Mouse (Mus musculus) heart, embryonic 15.5 days (tissue): ENCODE data around the gene Pdpk1. TPM values are rescaled to one million over a fixed set of nuclear protein-coding genes. Genes with fewer than 3 reads are reported as not detected.
"Not testable (repeated sequence)": the region's sequence is repeated elsewhere in the genome, so short reads cannot be mapped to it uniquely, and the experiment has no call there.

Experiments
- ATAC-seq: fragments of 200-750 bp; cut with Nextera tagmentation; replicated peaks from 2 replicates; pipeline ENCODE4 v1.8.0; 2017; ENCODE audit warnings: low read depth, moderate TSS enrichment; ENCODE audit not compliant: insufficient number of reproducible peaks, insufficient read depth, low FRiP score
- H3K27ac ChIP-seq: fragments of 300-500 bp; sonication (generic); 2 replicates; pipeline ENCODE4 v1.5.1; 2015; ENCODE audit warnings: mild to moderate bottlenecking, inconsistent platforms
- H3K27me3 ChIP-seq: fragments of 300-500 bp; sonication (generic); 2 replicates; pipeline ENCODE4 v1.6.1; 2015; ENCODE audit warnings: inconsistent platforms
- H3K36me3 ChIP-seq: fragments of 300-500 bp; sonication (generic); 2 replicates; pipeline ENCODE4 v1.6.1; 2015; ENCODE audit warnings: mild to moderate bottlenecking, inconsistent platforms
- H3K4me1 ChIP-seq: fragments of 300-500 bp; sonication (generic); replicated peaks from 2 replicates; pipeline ENCODE4 v1.6.1; 2015; ENCODE audit warnings: inconsistent platforms
- H3K4me2 ChIP-seq: fragments of 300-500 bp; sonication (generic); 2 replicates; pipeline ENCODE4 v1.6.1; 2015; ENCODE audit warnings: inconsistent platforms, mild to moderate bottlenecking, moderate library complexity
- H3K4me3 ChIP-seq: fragments of 300-500 bp; sonication (generic); 2 replicates; pipeline ENCODE4 v1.5.1; 2015; ENCODE audit warnings: mild to moderate bottlenecking, inconsistent platforms
- H3K9ac ChIP-seq: fragments of 300-500 bp; sonication (generic); 2 replicates; pipeline ENCODE4 v1.6.1; 2015; ENCODE audit warnings: mild to moderate bottlenecking, inconsistent platforms
- H3K9me3 ChIP-seq: fragments of 300-500 bp; sonication (generic); replicated peaks from 2 replicates; pipeline ENCODE4 v1.6.1; 2016; ENCODE audit warnings: inconsistent platforms
- WGBS: fragments of 180-500 bp; shearing (Covaris S2); methylation state at CpG from one replicate; pipeline ENCODE4 v1.1.7; 2015; ENCODE audit warnings: mixed read lengths; 5-methylcytosine and 5-hydroxymethylcytosine counted together
- polyA plus RNA-seq: library from polyadenylated mRNA; unstranded; fragments of >200 nt; fragmentation: Nextera tagmentation; extraction: Ambion mirVana; gene quantifications from 2 replicates; pipeline ENCODE4 v1.2.1, GENCODE M21; 2015

Gene Pdpk1
- polyA plus RNA-seq, 1 experiment from 2014 or later, result 39.5 TPM

- peak overlapping the region; percentile 96 for H3K27ac ChIP-seq
- peaks cover 39% of the 10 kb centered on the region for H3K4me1 ChIP-seq
- H3K4me3 ChIP-seq, result peak overlapping the region; percentile 98
- peak; percentile 64 for ATAC-seq
- H3K27me3 ChIP-seq, result no peaks in the 10 kb centered on the region
- no peaks in the 10 kb centered on the region for H3K36me3 ChIP-seq
- WGBS, result under 1% methylated on average over 43 of the region's 43 CpGs
- H3K4me2 ChIP-seq, result peak overlapping the region; percentile 86
- H3K9me3 ChIP-seq, result no peaks in the 10 kb centered on the region
- peak overlapping the region; percentile 98 for H3K9ac ChIP-seq
Observed at GRCm38 (mm10) chr17:24140845-24141424, 9.8 kb downstream of the Pdpk1 start.

DNA sequence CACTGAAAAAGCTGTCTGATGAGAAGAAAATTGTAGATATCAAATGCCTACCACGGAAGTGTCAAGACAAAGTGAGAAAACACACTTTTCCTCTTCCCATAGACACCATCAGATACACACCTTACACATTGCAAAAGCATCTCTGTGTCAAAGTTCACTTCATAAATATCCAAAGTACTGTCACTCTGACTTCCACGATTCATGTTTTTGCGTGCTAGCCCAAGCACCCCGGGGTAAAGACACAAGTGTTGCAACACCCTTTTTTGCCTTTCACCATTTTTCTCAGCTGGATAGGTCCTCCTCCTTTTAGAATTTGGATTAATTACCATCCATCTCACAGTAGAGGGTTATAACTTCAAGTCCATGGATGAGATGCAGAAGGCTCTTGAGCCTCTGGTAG lies 10.8 kb downstream of the Pdpk1 start:
- Histone ChIP-seq H3K4me1 (peaks cover 39% of the 10 kb centered on the region), H3K36me3 (no peaks in the 10 kb centered on the region), H3K4me3 (peak overlapping the region; percentile 98), H3K4me2 (peak overlapping the region; percentile 86), H3K9me3 (no peaks in the 10 kb centered on the region), H3K27ac (no peak overlapping the region), H3K27me3 (no peaks in the 10 kb centered on the region), H3K9ac (peak overlapping the region; percentile 98; the same call in 1 of the 2 replicates)
- 88% methylated on average over 4 of the region's 4 CpGs for WGBS
- ATAC-seq, result no peak

GRCm38 (mm10) chr17:24139256-24139655 lies 11.5 kb downstream of the Pdpk1 start:
- no peak overlapping the region for H3K4me3 ChIP-seq
- ATAC-seq, result no peak
- H3K9me3 ChIP-seq, result no peaks in the 10 kb centered on the region
- H3K27ac ChIP-seq, result no peak overlapping the region
- 76% methylated on average over 3 of the region's 3 CpGs for WGBS
- no peaks in the 10 kb centered on the region for H3K36me3 ChIP-seq
- no peaks in the 10 kb centered on the region for H3K27me3 ChIP-seq
- no peak overlapping the region for H3K9ac ChIP-seq
- no peak overlapping the region for H3K4me2 ChIP-seq
- H3K4me1 ChIP-seq, result peaks cover 42% of the 10 kb centered on the region

DNA sequence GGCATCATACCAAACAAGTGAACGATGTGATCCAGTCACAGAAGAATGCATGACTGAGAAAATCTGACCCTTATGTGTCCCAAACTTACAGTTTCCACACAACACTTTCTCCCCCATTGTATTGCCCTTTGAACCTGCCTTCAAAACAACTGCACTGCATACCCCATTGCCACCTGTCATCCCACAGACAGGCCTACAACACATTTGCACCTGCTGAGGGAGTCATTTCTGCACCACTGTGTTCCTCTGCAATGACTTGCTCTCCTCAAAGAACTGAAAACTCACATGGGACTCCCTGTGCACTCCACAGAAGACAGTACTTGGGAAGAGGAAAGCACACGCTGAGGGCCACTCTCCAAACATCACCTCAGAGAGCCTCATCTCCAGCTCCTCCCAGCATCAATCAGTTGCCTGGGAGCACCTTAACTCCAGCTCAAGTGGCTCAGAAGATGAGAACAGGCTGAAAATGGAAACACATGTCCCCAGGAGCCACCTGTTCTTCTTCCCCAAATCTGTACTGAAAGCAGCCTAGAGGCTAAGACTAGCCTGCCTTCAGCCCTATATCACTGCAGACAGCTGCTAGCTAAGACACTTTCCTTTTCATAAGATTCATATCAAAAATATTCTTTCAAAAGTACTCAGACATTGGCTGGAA lies 13.4 kb downstream of the Pdpk1 start:
- Histone ChIP-seq H3K9me3 (no peaks in the 10 kb centered on the region), H3K4me3 (no peak overlapping the region), H3K36me3 (no peaks in the 10 kb centered on the region), H3K4me1 (peaks cover 44% of the 10 kb centered on the region), H3K9ac (peak overlapping the region; percentile 4; the same call in 1 of the 2 replicates), H3K27ac (peak overlapping the region; percentile 47; the same call in 1 of the 2 replicates), H3K4me2 (no peak overlapping the region), H3K27me3 (no peaks in the 10 kb centered on the region)
- 49% methylated on average over 2 of the region's 2 CpGs for WGBS
- no peak for ATAC-seq

- Histone ChIP-seq H3K4me2 (no peak overlapping the region), H3K4me3 (no peak overlapping the region), H3K4me1 (peaks cover 35% of the 10 kb centered on the region), H3K9me3 (no peaks in the 10 kb centered on the region), H3K27me3 (no peaks in the 10 kb centered on the region), H3K27ac (no peak overlapping the region), H3K36me3 (no peaks in the 10 kb centered on the region), H3K9ac (no peak overlapping the region)
- no peak for ATAC-seq
Observed at GRCm38 (mm10) chr17:24134062-24134461, 16.7 kb downstream of the Pdpk1 start.

- H3K27ac ChIP-seq, result not testable (repeated sequence)
- 89% methylated on average over 4 of the region's 4 CpGs for WGBS
Observed at GRCm38 (mm10) chr17:24132919-24133318, 17.8 kb downstream of the Pdpk1 start.

DNA sequence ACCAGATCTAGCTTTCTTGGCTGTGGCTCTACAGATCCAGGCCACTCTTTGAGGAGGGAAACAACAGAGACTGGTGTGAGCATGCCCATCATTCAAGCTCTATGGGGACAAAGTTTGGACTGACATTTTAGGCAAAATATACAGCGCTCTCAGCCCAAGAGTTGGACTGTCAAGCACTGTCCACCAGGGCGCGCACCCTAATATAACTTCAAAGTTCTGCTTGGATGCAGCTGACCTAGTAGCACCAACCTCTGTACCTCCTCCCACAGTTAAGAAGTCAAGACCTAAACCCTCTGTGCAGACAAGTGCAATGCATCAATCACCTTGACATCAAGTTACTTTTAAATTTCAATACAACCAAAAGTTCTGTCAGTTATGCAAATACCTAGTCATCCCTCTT lies 19.2 kb downstream of the Pdpk1 start:
- Histone ChIP-seq H3K27me3 (no peaks in the 10 kb centered on the region), H3K4me1 (peaks cover 15% of the 10 kb centered on the region), H3K4me2 (no peak overlapping the region), H3K27ac (no peak overlapping the region), H3K9me3 (no peaks in the 10 kb centered on the region), H3K36me3 (no peaks in the 10 kb centered on the region), H3K9ac (no peak overlapping the region), H3K4me3 (no peak overlapping the region)
- WGBS, result 85% methylated on average over 3 of the region's 3 CpGs
- no peak for ATAC-seq

More at GRCm38 (mm10) chr17:24132919-24133318, 17.8 kb downstream of the Pdpk1 start:
- H3K9me3 ChIP-seq, H3K4me2 ChIP-seq, H3K36me3 ChIP-seq, ATAC-seq, H3K27me3 ChIP-seq, H3K9ac ChIP-seq, H3K4me3 ChIP-seq: not testable (repeated sequence)
- peaks cover 27% of the 10 kb centered on the region for H3K4me1 ChIP-seq

DNA sequence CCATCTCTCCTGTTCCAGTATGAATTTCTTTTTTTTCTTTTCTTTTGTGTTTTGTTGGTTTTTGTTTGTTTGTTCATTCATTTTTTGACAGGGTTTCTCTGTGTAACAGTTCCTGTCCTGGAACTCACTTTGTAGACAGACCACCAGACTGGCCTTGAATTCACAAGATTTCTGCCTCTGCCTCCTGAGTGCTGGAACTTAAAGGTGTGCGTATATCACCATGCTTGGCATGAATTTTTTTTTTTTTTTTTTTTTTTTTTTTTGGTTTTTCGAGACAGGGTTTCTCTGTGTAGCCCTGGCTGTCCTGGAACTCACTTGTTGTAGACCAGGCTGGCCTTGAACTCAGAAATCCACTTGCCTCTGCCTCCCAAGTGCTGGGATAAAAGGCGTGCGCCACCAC lies 21.5 kb downstream of the Pdpk1 start:
- ATAC-seq, H3K27me3 ChIP-seq, H3K27ac ChIP-seq, H3K4me3 ChIP-seq, H3K9ac ChIP-seq, H3K9me3 ChIP-seq, H3K4me2 ChIP-seq, H3K36me3 ChIP-seq: not testable (repeated sequence)
- H3K4me1 ChIP-seq, result peaks cover 11% of the 10 kb centered on the region
- WGBS, result 89% methylated on average over 4 of the region's 4 CpGs

GRCm38 (mm10) chr17:24127592-24127991 lies 23.1 kb downstream of the Pdpk1 start:
- Histone ChIP-seq H3K4me3 (no peak overlapping the region), H3K27me3 (no peaks in the 10 kb centered on the region), H3K4me2 (no peak overlapping the region), H3K27ac (no peak overlapping the region), H3K9me3 (no peaks in the 10 kb centered on the region), H3K9ac (no peak overlapping the region), H3K36me3 (no peaks in the 10 kb centered on the region), H3K4me1 (peaks cover 9% of the 10 kb centered on the region)
- 88% methylated on average over 1 of the region's 1 CpGs for WGBS
- no peak for ATAC-seq

DNA sequence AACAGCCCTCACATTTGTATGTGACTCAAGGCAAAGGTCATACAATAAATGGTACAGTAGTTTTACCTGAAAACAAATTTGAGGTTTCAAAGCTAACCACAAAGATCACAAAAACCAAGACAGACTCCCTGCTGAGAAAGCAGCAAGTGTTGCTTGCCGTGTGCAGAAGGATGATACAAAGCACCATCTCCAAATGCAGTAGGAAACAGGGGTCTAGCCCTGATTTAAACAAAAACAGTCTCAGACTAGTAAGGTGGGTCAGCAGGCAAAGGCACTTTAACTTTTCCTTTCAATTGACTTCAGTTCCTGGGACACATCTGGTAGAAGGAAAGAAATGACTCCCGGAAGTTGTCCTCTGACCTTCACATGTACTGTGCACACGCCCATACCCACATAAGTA lies 23.9 kb downstream of the Pdpk1 start:
- Histone ChIP-seq H3K9me3 (no peaks in the 10 kb centered on the region), H3K27me3 (no peaks in the 10 kb centered on the region), H3K4me1 (peaks cover 9% of the 10 kb centered on the region), H3K4me3 (no peak overlapping the region), H3K27ac (no peak overlapping the region), H3K4me2 (no peak overlapping the region), H3K36me3 (no peaks in the 10 kb centered on the region), H3K9ac (no peak overlapping the region)
- ATAC-seq, result no peak
- WGBS, result 82% methylated on average over 3 of the region's 3 CpGs

DNA sequence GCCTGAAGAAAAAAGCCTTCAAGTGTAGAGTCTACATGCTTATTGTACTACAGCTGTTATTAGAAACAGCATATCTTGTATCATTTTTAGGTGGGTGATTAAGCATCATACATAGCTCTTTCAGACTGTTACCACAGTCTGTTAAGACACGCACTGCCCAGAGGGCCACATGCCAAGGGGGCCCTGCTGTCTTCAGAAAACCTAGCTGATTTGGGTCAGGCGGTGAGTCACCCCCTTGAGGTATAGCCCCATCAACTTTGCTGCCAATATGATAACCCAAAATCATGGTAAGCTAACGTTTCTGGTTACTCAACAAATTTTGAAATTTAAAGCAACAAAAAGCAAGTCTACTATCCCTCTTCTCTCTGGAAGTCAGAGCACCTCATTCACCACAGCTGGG lies 31.3 kb downstream of the Pdpk1 start:
- Histone ChIP-seq H3K27me3 (no peaks in the 10 kb centered on the region), H3K4me3 (no peak overlapping the region), H3K4me2 (no peak overlapping the region), H3K4me1 (peaks cover 12% of the 10 kb centered on the region), H3K36me3 (no peaks in the 10 kb centered on the region), H3K9ac (no peak overlapping the region), H3K9me3 (no peaks in the 10 kb centered on the region), H3K27ac (no peak overlapping the region)
- WGBS, result 68% methylated on average over 3 of the region's 3 CpGs
- ATAC-seq, result no peak

DNA sequence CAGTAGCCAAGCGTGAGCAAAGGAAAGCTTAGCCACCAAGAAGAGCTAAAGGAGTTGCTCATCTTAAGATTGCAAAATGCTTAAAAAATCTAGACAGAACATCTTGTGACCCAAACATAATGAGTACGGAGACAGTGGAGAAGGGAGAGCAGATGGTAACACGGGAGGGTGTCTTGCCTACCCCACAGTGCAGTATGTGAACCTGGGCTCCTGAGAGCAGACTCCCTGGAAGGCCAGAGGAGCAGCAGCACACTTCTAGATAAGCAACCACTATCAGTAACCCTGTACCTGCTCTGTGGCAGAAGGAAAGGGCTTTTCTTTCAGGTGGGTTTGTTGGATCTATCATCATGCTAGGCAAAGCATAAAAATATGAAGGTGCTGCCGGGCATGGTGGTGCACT lies 37.7 kb downstream of the Pdpk1 start:
- WGBS, result 82% methylated on average over 4 of the region's 4 CpGs

More for the DNA sequence above, 37.7 kb downstream of the Pdpk1 start:
- Histone ChIP-seq H3K4me2 (no peak overlapping the region), H3K9ac (no peak overlapping the region), H3K9me3 (no peaks in the 10 kb centered on the region), H3K27ac (no peak overlapping the region), H3K27me3 (no peaks in the 10 kb centered on the region), H3K4me3 (no peak overlapping the region), H3K36me3 (peaks cover 5% of the 10 kb centered on the region; the same call in 1 of the 2 replicates), H3K4me1 (peaks cover 17% of the 10 kb centered on the region)
- ATAC-seq, result no peak
